Mouse (Mus musculus): Measurements from ENCODE around the gene Sel1l3. TPM values are rescaled to one million over a fixed set of nuclear protein-coding genes. Genes with fewer than 3 reads are reported as not detected.

Sel1l3 gene
- 2.8 and 3.0 TPM in 2 replicates for polyA plus RNA-seq (2016; fragmentation: Nextera tagmentation; extraction: Ambion mirVana)

DNA sequence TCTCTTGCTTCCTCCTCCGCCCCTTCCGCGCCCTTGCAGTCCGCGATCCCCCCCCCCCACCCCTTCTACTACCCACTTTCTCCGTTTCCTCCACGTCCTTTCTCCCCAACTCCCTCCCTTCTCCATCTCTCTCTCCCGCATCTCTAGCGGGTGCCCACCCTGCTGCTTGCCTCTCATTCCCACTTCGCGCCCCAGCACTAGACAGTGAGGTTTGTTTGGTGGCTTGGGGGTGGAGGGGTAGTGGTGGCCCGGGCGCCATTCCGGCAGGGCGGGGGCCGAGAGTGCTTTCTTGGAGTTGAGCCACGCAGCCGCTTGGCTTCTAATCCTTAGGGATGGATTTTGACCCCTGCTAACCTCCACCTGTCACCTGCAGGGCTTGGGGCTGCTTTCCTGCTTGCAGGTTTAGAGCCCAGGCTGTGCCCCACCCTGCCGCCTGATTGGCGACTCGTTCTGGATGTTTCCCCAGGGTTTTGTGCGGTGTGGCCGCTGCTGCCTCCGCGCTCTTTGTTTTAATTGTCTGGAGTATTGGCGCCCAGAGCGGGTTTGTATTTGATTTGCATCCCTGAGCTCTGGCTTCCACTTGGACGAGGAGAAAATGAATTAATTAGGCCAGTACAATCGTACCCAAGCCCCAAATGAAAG is at the start of gene Sel1l3:
Gene Sel1l3, minus strand, starts transcription at position 217 of the 642 bp plus-strand sequence.
- Histone ChIP-seq H3K27me3 (peaks cover 50% of the 10 kb centered on the region), H3K4me3 (peak within 1 kb of the TSS; percentile 64), H3K9ac (peak within 1 kb of the TSS; percentile 70), H3K9me3 (no peaks in the 10 kb centered on the region), H3K27ac (no peak within 1 kb of the TSS), H3K4me2 (replicated peaks) (peak within 1 kb of the TSS; percentile 100), H3K4me1 (peaks cover 8% of the 10 kb centered on the region; the same call in 1 of the 2 replicates), H3K36me3 (no peaks in the 10 kb centered on the region)
- no peak for ATAC-seq (ENCODE audit: insufficient number of reproducible peaks, insufficient read depth, low FRiP score, low TSS enrichment)
- 1% methylated on average over 22 of the region's 29 CpGs for WGBS

DNA sequence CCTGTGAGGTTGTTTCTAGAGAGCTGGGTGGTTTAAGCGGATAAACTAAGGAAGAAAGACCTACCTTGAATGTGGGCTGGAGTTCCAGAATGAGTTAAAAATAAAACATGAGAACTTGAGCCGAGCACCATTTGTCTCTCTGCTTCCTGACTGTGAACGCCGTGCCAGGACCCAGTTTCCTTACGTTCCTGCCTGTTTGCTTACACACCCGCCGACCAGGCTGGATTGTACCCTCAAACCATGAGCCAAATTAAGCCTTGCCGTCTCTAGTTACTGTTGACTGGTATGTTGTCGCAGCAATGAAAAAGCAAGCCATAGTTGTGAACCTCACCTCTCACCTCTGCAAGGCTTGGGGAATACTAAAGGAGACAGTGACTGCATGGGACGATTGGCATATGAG is 48.3 kb upstream of the Sel1l3 start:
- Histone ChIP-seq H3K9ac (no peak overlapping the region), H3K27ac (no peak overlapping the region), H3K27me3 (peaks cover 3% of the 10 kb centered on the region; the same call in 1 of the 2 replicates), H3K36me3 (no peaks in the 10 kb centered on the region), H3K9me3 (no peaks in the 10 kb centered on the region), H3K4me2 (replicated peaks) (no peak overlapping the region), H3K4me1 (0 out of 2 replicates have a peak, but pooled peaks cover 7% of the 10 kb centered on the region), H3K4me3 (no peak overlapping the region)
- WGBS, result 79% methylated on average over 10 of the region's 10 CpGs
- ATAC-seq (ENCODE audit: insufficient number of reproducible peaks, insufficient read depth, low FRiP score, low TSS enrichment), result no peak

DNA sequence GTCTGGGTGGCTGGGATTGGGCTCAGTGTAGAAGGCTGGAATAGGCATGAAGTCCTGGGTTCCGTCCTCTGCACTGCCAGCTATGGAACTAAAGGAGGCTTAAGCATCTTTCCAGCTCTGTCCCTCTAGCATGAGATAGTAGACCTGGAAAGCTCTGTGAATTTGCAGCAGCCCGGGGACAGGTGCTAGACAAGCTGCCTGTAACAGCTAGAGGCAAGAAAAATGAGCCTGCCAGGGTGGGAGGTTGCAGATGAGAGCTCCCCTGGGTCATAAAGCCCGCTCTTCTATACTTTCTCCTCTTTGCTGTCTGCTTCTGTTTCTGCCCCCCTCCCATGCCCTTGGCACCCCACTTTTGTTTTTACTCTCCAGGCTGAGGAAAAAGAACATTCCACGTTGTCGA is 46.2 kb upstream of the Sel1l3 start:
- H3K27me3 ChIP-seq, result peaks cover 3% of the 10 kb centered on the region; the same call in 1 of the 2 replicates
- no peak overlapping the region for H3K27ac ChIP-seq
- H3K4me1 ChIP-seq, result 0 out of 2 replicates have a peak, but pooled peaks cover 7% of the 10 kb centered on the region
- no peaks in the 10 kb centered on the region for H3K9me3 ChIP-seq
- H3K9ac ChIP-seq, result no peak overlapping the region
- 53% methylated on average over 5 of the region's 5 CpGs for WGBS
- no peak overlapping the region for H3K4me2 ChIP-seq (replicated peaks)
- H3K36me3 ChIP-seq, result no peaks in the 10 kb centered on the region
- no peak overlapping the region for H3K4me3 ChIP-seq
- no peak for ATAC-seq (ENCODE audit: insufficient number of reproducible peaks, insufficient read depth, low FRiP score, low TSS enrichment)

DNA sequence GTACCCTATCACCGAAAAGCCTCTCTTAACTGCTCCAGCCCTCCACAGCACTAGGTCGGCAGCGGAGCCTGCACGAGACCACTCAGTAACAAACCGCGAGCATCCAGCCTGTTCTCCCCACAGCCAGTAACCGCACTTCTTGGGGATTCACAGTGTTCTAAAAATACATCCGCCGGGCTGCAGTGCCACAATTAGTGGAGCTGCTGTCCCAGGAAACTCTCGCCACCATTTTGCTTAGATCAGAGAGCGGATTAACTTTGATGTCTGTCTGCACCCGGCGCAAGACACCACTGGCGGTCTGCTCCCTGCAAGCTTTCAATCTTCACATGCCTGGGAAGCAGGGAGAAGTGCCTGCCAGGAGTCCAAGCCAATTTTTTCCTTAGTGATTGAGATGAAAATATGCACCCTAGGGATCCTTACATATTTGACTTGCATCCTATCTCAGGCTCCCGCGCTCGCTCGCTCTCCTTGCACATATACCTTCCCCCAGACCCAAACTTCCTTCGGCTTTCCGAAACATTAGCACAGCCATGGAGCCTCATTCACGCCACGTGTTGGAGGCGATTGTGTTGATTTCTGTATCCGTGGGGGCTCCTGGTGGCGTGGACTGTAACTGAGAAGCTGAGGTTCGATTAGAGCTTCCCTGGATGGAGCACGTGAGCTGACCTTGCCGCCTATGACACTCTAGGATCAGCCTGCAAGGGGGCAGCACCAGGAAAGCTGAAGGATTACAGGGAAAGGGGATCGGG is 44.5 kb upstream of the Sel1l3 start:
- WGBS, result 2% methylated on average over 29 of the region's 29 CpGs
- Histone ChIP-seq H3K9ac (peak overlapping the region; percentile 29; the same call in 1 of the 2 replicates), H3K4me3 (peak overlapping the region; percentile 32), H3K27me3 (peaks cover 3% of the 10 kb centered on the region; the same call in 1 of the 2 replicates), H3K4me1 (0 out of 2 replicates have a peak, but pooled peaks cover 7% of the 10 kb centered on the region), H3K4me2 (replicated peaks) (peak overlapping the region; percentile 65), H3K9me3 (no peaks in the 10 kb centered on the region), H3K36me3 (no peaks in the 10 kb centered on the region), H3K27ac (no peak overlapping the region)
- ATAC-seq (ENCODE audit: insufficient number of reproducible peaks, insufficient read depth, low FRiP score, low TSS enrichment), result no peak

DNA sequence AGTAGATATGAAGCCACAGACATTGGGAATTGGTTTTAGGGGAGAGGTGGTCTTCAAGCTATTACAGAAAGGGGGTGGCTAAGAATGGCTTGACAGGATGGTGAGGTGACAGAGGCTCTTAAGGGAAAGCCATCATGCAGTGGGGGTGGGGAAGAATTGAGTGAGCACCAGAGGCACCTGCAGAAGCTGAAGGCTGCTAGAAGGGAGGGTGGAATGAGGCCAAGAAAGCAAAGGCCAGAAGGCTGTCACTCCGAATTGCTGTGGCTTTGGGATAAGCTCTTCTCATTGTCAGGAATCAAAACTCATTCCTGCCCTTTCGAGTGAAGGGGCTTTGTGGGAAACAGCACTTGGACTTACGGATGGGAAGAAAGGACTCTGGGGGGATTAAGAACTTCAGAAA is 41.1 kb upstream of the Sel1l3 start:
- WGBS, result 54% methylated on average over 3 of the region's 3 CpGs
- H3K4me2 ChIP-seq (replicated peaks), result no peak overlapping the region
- H3K27me3 ChIP-seq, result peaks cover 3% of the 10 kb centered on the region; the same call in 1 of the 2 replicates
- no peaks in the 10 kb centered on the region for H3K9me3 ChIP-seq
- H3K9ac ChIP-seq, result no peak overlapping the region
- H3K36me3 ChIP-seq, result no peaks in the 10 kb centered on the region
- no peak overlapping the region for H3K4me3 ChIP-seq
- ATAC-seq (ENCODE audit: insufficient number of reproducible peaks, insufficient read depth, low FRiP score, low TSS enrichment), result no peak
- no peak overlapping the region for H3K27ac ChIP-seq
- 0 out of 2 replicates have a peak, but pooled peaks cover 7% of the 10 kb centered on the region for H3K4me1 ChIP-seq

DNA sequence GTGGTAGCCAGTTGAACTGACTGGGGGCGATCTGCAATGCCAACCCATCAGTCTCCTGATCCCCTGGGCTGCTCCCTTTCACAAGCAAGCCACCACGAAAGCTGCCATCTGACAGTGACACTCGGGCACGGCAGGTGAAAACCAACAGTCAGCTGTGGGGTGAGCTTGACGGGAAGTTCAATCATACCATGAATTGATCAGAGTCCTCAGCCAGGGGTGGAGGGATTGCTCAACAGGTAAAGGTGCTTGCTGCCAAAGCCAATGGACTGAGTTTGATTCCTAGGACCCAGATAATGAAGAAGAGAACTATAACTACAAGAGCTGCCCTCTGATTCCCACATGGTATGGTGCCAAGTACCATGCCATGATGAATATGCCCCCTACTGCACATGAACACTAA is 40.4 kb upstream of the Sel1l3 start:
- no peak for ATAC-seq (ENCODE audit: insufficient number of reproducible peaks, insufficient read depth, low FRiP score, low TSS enrichment)
- Histone ChIP-seq H3K4me2 (replicated peaks) (no peak overlapping the region), H3K27me3 (peaks cover 3% of the 10 kb centered on the region; the same call in 1 of the 2 replicates), H3K4me3 (no peak overlapping the region), H3K36me3 (no peaks in the 10 kb centered on the region), H3K4me1 (0 out of 2 replicates have a peak, but pooled peaks cover 7% of the 10 kb centered on the region), H3K27ac (no peak overlapping the region), H3K9ac (no peak overlapping the region), H3K9me3 (no peaks in the 10 kb centered on the region)
- WGBS, result 83% methylated on average over 5 of the region's 5 CpGs

DNA sequence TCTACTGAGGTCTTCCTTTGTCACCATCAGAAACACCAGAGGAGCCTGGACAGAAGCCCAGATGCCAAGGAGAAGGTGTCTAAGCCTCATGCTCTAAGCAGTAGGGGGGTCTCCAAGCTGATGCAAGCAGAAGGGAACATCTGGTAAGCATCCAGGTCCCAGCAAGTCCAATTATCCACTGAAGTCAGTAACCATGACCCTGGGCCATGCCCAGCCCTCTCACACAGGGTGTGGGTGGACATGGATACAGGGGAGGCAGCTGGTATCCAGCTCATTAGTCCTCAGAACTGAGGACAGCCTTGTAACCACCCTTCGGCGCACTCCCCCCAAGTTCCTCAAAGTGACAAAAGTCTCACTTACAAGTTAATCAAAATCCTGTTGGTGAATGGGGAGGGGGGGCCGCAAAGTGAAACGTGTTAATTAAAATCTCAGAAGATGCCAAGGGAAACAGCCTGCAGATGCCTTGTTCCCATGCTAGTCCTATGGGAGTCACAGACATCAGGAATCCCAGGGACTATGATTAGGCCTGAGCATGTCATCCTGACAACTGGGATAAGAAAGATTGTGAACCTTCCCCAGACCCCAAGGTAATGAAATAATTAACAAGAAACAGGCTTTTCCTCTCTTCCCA is 35.8 kb upstream of the Sel1l3 start:
- Histone ChIP-seq H3K27ac (no peak overlapping the region), H3K4me3 (no peak overlapping the region), H3K9ac (no peak overlapping the region), H3K4me2 (replicated peaks) (no peak overlapping the region), H3K4me1 (no peaks in the 10 kb centered on the region), H3K9me3 (no peaks in the 10 kb centered on the region), H3K36me3 (no peaks in the 10 kb centered on the region), H3K27me3 (no peaks in the 10 kb centered on the region; the same call in 1 of the 2 replicates)
- no peak for ATAC-seq (ENCODE audit: insufficient number of reproducible peaks, insufficient read depth, low FRiP score, low TSS enrichment)
- WGBS, result 80% methylated on average over 4 of the region's 4 CpGs

DNA sequence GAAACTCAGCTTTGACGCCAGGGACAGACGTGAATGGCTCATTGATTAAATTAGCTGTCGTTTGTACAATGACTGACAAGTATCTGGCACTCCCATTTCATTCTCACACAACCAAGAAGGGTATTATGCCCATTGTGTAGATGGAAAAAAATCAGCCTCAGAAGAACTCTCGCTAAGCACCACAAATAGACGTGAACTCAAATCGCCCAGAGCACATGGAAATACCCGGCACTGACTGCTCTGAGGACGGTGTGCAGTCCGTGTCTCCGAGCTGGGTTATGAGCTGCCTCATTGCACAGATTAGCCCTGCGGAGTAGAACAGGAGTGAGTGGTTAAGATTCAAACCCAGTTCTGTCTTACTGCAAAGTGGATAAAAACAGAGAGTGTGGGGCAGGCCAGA is 34.8 kb upstream of the Sel1l3 start:
- H3K27me3 ChIP-seq, result no peaks in the 10 kb centered on the region; the same call in 1 of the 2 replicates

DNA sequence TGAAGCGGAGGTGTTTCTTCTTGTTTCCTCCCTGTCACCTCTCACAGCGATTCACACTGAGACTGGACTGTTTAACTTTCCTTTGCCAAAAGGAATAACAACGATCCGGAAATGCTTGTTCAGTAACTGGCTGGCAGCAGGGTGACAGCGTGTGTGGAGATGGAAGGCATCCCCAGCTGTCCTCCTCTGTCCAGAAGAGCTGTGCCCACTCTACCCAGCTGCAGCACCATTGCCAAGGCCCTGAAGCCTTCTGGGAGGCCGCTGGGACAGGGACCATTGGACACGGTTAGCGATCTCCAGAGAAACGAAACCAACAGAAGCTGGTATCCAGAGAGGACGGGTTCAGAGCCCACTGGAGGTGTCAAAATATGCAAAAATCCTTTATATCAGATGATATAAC is 30.2 kb upstream of the Sel1l3 start:
- no peak for ATAC-seq (ENCODE audit: insufficient number of reproducible peaks, insufficient read depth, low FRiP score, low TSS enrichment)
- H3K9me3 ChIP-seq, result no peaks in the 10 kb centered on the region
- WGBS, result 81% methylated on average over 10 of the region's 10 CpGs
- H3K36me3 ChIP-seq, result no peaks in the 10 kb centered on the region
- no peak overlapping the region for H3K4me3 ChIP-seq
- no peak overlapping the region for H3K4me2 ChIP-seq (replicated peaks)
- no peaks in the 10 kb centered on the region for H3K27me3 ChIP-seq
- H3K27ac ChIP-seq, result no peak overlapping the region
- no peak overlapping the region for H3K9ac ChIP-seq
- H3K4me1 ChIP-seq, result 0 out of 2 replicates have a peak, but pooled peaks cover 6% of the 10 kb centered on the region

More for the DNA sequence above, 34.8 kb upstream of the Sel1l3 start:
- Histone ChIP-seq H3K4me3 (no peak overlapping the region), H3K9me3 (no peaks in the 10 kb centered on the region), H3K4me1 (no peaks in the 10 kb centered on the region), H3K4me2 (replicated peaks) (no peak overlapping the region), H3K27ac (no peak overlapping the region), H3K36me3 (no peaks in the 10 kb centered on the region), H3K9ac (no peak overlapping the region)
- ATAC-seq (ENCODE audit: insufficient number of reproducible peaks, insufficient read depth, low FRiP score, low TSS enrichment), result no peak
- WGBS, result 66% methylated on average over 11 of the region's 11 CpGs

DNA sequence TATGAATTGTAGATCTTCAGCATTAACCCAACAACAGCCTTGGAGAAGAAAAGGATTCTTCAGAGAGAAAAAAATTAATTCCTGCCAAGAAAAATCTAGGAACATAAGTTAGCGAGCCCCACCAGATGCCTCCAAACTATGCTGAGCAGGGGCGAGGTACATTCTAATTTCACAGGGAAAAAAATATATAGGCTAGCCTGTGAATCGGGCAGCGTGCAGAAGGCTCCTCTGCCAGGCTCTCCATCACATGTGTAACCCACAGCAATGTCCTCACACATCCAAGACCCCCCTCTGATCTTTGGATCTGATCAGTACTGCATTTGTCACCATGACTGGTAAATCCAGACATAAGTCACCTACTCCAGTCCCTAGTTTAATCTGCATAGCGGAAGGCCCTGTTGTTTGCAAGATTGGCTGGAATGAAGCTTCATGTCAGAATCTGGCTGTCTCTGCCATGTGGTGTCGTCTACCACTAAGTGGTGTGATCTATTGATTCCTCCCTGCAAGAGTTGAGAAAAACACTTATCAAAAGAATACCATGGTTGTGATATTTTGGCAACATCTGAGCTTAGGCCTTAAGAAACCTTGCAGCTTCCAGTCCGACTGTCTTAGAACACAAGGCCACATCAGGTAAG is 29.3 kb upstream of the Sel1l3 start:
- no peak overlapping the region for H3K9ac ChIP-seq
- no peak overlapping the region for H3K27ac ChIP-seq
- 0 out of 2 replicates have a peak, but pooled peaks cover 6% of the 10 kb centered on the region for H3K4me1 ChIP-seq
- no peak overlapping the region for H3K4me2 ChIP-seq (replicated peaks)
- ATAC-seq (ENCODE audit: insufficient number of reproducible peaks, insufficient read depth, low FRiP score, low TSS enrichment), result no peak
- no peaks in the 10 kb centered on the region for H3K36me3 ChIP-seq
- 85% methylated on average over 7 of the region's 7 CpGs for WGBS
- no peaks in the 10 kb centered on the region for H3K27me3 ChIP-seq
- no peaks in the 10 kb centered on the region for H3K9me3 ChIP-seq
- H3K4me3 ChIP-seq, result no peak overlapping the region

DNA sequence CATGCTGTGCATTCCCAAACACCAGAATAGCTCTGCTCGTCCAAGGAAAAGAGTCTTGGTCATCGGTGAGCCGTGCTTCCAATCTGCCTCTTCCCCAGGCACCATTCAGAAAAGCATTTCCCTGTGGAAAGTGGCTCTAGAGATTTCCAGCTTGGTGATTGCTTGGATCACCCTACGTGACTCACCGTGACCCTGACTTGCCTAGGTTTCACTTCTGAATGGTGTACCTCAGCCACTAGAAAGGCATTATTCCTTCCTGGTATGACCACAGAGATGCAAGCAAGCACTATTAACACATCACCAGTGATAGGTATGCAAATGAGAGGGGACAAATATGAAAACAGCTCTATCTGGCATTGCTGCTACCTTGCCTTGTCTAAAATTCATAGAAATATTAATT is 28.2 kb upstream of the Sel1l3 start:
- Histone ChIP-seq H3K4me1 (0 out of 2 replicates have a peak, but pooled peaks cover 6% of the 10 kb centered on the region), H3K4me2 (replicated peaks) (no peak overlapping the region), H3K9me3 (no peaks in the 10 kb centered on the region), H3K27me3 (no peaks in the 10 kb centered on the region), H3K4me3 (no peak overlapping the region), H3K36me3 (no peaks in the 10 kb centered on the region), H3K9ac (no peak overlapping the region), H3K27ac (no peak overlapping the region)
- WGBS, result 79% methylated on average over 5 of the region's 5 CpGs
- ATAC-seq (ENCODE audit: insufficient number of reproducible peaks, insufficient read depth, low FRiP score, low TSS enrichment), result no peak
